Mouse (Mus musculus) kidney, adult 2 months (tissue): ENCODE measurements at regions not wholly inside any gene's neighbourhood (a gene's known extent, or its start where the extent isn't known, plus 50 kb on each side); places are given as distances from the start of the nearest gene placed in this dataset.

Experiments
- CTCF ChIP-seq: fragments of 200-500 bp; conservative IDR thresholded peaks from 2 replicates; pipeline ENCODE4 v1.5.1; 2011; ENCODE audit warnings: low read depth, mild to moderate bottlenecking, control low read depth, low read length, moderate library complexity, mixed read lengths; ENCODE audit not compliant: insufficient read depth, insufficient read length
- POLR2A ChIP-seq: fragments of 200-500 bp; IDR thresholded peaks from one replicate; pipeline ENCODE4 v1.6.1; 2011; ENCODE audit warnings: low read depth, low read length, control low read depth

DNA sequence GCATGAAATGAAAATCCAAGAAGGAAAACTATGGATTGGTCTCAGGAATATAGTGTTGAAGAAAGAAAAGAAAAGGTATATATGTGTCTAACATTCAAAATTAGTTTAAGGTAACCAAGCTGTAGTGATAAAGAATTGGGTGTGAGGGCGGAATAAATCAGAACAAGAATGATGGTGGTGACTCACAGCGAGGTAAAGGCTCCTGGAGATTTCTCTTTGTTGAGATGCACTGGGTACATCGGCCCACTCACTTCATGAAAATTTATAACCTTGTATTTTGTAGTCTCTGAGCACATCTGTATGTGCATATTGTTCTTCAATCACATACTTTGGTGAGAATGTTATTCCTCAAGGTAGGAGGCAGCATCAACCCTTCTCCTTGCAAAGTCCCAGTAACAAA, 525.0 kb upstream of the Fat1 start:
- TF ChIP-seq POLR2A, result no peak
- no peak for TF ChIP-seq CTCF
